Mouse (Mus musculus) thymus, adult 2 months (tissue): ENCODE results near the gene B3galt6.

Experiments used
- CTCF ChIP-seq: fragments of 200-500 bp; IDR thresholded peaks from 2 replicates; pipeline ENCODE4 v1.5.1; 2012; ENCODE audit warnings: mild to moderate bottlenecking, control low read depth, low read length, moderate library complexity, borderline replicate concordance; ENCODE audit not compliant: control insufficient read depth, poor library complexity, insufficient read depth; ENCODE audit errors: extremely low read depth
- POLR2A ChIP-seq: fragments of 200-500 bp; IDR thresholded peaks from 2 replicates; pipeline ENCODE4 v1.6.1; 2012; ENCODE audit warnings: mild to moderate bottlenecking, low read length, control low read depth, moderate library complexity; ENCODE audit not compliant: control insufficient read depth, poor library complexity, insufficient read depth; ENCODE audit errors: extremely low read depth

GRCm38 (mm10) chr4:156004109-156004508, 11.7 kb upstream of the B3galt6 start:
- TF ChIP-seq POLR2A: no peak
- TF ChIP-seq CTCF: no peak
